Mouse (Mus musculus) liver, embryonic 15.5 days (tissue): Measurements from ENCODE around the gene Chsy1. TPM values are rescaled to one million over a fixed set of nuclear protein-coding genes. Genes with fewer than 3 reads are reported as not detected.

Experiments used
- ATAC-seq: fragments of 200-750 bp; cut with Nextera tagmentation; 2 replicates; pipeline ENCODE4 v1.8.0; 2017; ENCODE audit warnings: moderate number of reproducible peaks, mild to moderate bottlenecking, moderate library complexity; ENCODE audit not compliant: insufficient read depth
- H3K27ac ChIP-seq: fragments of 300-500 bp; sonication (generic); replicated peaks from 2 replicates; pipeline ENCODE4 v1.5.1; 2015; ENCODE audit warnings: mild to moderate bottlenecking, inconsistent platforms
- H3K27me3 ChIP-seq: fragments of 300-500 bp; sonication (generic); 2 replicates; pipeline ENCODE4 v1.6.1; 2015; ENCODE audit warnings: mild to moderate bottlenecking, inconsistent platforms
- H3K36me3 ChIP-seq: fragments of 300-500 bp; sonication (generic); replicated peaks from 2 replicates; pipeline ENCODE4 v1.6.1; 2015; ENCODE audit warnings: moderate library complexity, mild to moderate bottlenecking, inconsistent platforms
- H3K4me1 ChIP-seq: fragments of 300-500 bp; sonication (generic); replicated peaks from 2 replicates; pipeline ENCODE4 v1.6.1; 2015; ENCODE audit warnings: inconsistent platforms
- H3K4me2 ChIP-seq: fragments of 300-500 bp; sonication (generic); 2 replicates; pipeline ENCODE4 v1.6.1; 2015; ENCODE audit warnings: moderate library complexity, mild to moderate bottlenecking, inconsistent platforms
- H3K4me3 ChIP-seq: fragments of 300-500 bp; sonication (generic); replicated peaks from 2 replicates; pipeline ENCODE4 v1.5.1; 2015; ENCODE audit warnings: mild to moderate bottlenecking, inconsistent platforms
- H3K9ac ChIP-seq: fragments of 300-500 bp; sonication (generic); 2 replicates; pipeline ENCODE4 v1.6.1; 2015; ENCODE audit warnings: moderate library complexity, mild to moderate bottlenecking, inconsistent platforms
- H3K9me3 ChIP-seq: fragments of 300-500 bp; sonication (generic); replicated peaks from 2 replicates; pipeline ENCODE4 v1.6.1; 2016; ENCODE audit warnings: inconsistent platforms
- WGBS: fragments of 180-500 bp; shearing (Covaris S2); methylation state at CpG from one replicate; pipeline ENCODE4 v1.1.7; 2015; ENCODE audit warnings: mixed read lengths; ENCODE audit not compliant: insufficient replicate concordance; 5-methylcytosine and 5-hydroxymethylcytosine counted together
- polyA plus RNA-seq: library from polyadenylated mRNA; unstranded; fragments of >200 nt; fragmentation: Nextera tagmentation; extraction: Ambion mirVana; gene quantifications from 2 replicates; pipeline ENCODE4 v1.2.1, GENCODE M21; 2015

Gene Chsy1
- polyA plus RNA-seq, 1 experiment from 2014 or later = 6.3 TPM

DNA sequence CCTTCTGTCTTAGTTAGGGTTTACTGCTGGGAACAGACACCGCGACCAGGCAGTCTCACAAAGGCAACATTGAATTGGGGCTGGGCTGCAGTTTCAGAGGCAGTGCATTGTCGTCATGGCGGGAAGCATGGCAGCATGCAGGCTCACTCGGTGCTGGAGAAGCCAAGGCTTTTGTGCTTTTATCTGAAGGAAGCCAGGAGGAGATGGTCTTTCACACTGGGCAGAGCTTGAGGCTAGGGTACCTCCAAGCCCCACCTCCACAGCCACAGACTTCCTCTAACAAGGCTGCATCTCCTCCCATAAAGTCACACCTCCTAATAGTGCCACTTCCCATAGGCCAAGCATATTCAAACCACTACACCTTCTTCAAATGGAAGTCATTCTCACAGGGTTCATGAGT, 50.6 kb downstream of the Chsy1 start:
- H3K27me3 ChIP-seq = no peaks in the 10 kb centered on the region
- no peak overlapping the region for H3K4me3 ChIP-seq
- H3K4me2 ChIP-seq = no peak overlapping the region
- H3K9ac ChIP-seq = no peak overlapping the region
- H3K27ac ChIP-seq = no peak overlapping the region
- WGBS = 55% methylated on average over 5 of the region's 5 CpGs
- peaks cover 14% of the 10 kb centered on the region; the same call in 1 of the 2 replicates for H3K36me3 ChIP-seq
- no peak for ATAC-seq
- no peaks in the 10 kb centered on the region for H3K9me3 ChIP-seq
- H3K4me1 ChIP-seq = peaks cover 31% of the 10 kb centered on the region

DNA sequence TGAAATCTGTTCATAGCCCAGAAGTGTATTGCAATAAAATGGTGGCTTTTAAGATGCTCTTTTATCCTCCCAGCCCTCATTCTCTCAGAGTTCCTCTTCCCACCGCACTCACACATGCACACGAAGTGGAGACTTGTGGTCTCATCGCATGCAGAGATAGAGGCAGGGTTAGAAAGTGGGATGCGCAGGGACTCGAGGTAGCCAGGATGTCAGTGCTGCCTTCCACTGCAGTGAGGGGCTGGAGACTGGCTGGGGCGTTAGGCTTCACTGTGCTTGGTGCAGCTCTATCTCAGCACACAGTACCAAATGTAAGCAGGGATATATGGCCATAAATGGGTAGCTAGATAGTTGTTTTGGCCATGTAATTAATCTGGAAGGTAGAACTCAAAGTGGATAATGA, 52.5 kb downstream of the Chsy1 start:
- no peak overlapping the region for H3K4me3 ChIP-seq
- H3K4me2 ChIP-seq = no peak overlapping the region
- H3K9me3 ChIP-seq = no peaks in the 10 kb centered on the region
- 64% methylated on average over 6 of the region's 6 CpGs for WGBS
- no peak for ATAC-seq
- H3K9ac ChIP-seq = no peak overlapping the region
- H3K4me1 ChIP-seq = peaks cover 17% of the 10 kb centered on the region
- peaks cover 7% of the 10 kb centered on the region; the same call in 1 of the 2 replicates for H3K36me3 ChIP-seq
- H3K27me3 ChIP-seq = no peaks in the 10 kb centered on the region
- no peak overlapping the region for H3K27ac ChIP-seq

DNA sequence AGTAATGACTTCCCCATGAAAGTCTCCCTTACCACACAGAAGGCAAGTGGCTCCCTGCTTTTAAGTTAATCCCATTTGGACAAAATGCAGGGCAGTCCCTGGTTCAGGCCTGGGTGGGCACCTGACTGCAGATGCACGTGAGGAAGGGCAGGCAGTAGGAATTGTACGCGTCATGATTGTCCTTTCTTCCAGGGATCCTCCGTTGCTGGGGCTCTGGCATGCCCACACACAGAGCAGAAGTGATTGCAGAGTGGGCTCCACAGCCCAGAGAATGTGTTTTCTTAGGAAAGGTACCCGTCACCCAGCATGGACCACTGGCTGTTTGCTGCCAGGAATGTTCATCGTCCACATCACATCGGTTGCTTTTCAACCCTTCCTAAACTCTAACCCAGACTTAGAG, 53.2 kb downstream of the Chsy1 start:
- H3K27ac ChIP-seq = no peak overlapping the region
- H3K36me3 ChIP-seq = peaks cover 7% of the 10 kb centered on the region; the same call in 1 of the 2 replicates
- no peak for ATAC-seq
- peaks cover 14% of the 10 kb centered on the region for H3K4me1 ChIP-seq
- no peaks in the 10 kb centered on the region for H3K9me3 ChIP-seq
- H3K4me3 ChIP-seq = no peak overlapping the region
- H3K4me2 ChIP-seq = no peak overlapping the region
- H3K9ac ChIP-seq = no peak overlapping the region
- WGBS = 91% methylated on average over 7 of the region's 7 CpGs
- no peaks in the 10 kb centered on the region for H3K27me3 ChIP-seq

- no peak overlapping the region for H3K4me3 ChIP-seq
- peaks cover 5% of the 10 kb centered on the region; the same call in 1 of the 2 replicates for H3K36me3 ChIP-seq
- H3K9me3 ChIP-seq = no peaks in the 10 kb centered on the region
- no peak for ATAC-seq
- no peaks in the 10 kb centered on the region for H3K27me3 ChIP-seq
- no peak overlapping the region for H3K4me2 ChIP-seq
- no peak overlapping the region for H3K9ac ChIP-seq
- no peak overlapping the region for H3K27ac ChIP-seq
- WGBS = 90% methylated on average over 1 of the region's 1 CpGs
- peaks cover 12% of the 10 kb centered on the region for H3K4me1 ChIP-seq
Measured at GRCm38 (mm10) chr7:66162981-66163380, 53.7 kb downstream of the Chsy1 start.

DNA sequence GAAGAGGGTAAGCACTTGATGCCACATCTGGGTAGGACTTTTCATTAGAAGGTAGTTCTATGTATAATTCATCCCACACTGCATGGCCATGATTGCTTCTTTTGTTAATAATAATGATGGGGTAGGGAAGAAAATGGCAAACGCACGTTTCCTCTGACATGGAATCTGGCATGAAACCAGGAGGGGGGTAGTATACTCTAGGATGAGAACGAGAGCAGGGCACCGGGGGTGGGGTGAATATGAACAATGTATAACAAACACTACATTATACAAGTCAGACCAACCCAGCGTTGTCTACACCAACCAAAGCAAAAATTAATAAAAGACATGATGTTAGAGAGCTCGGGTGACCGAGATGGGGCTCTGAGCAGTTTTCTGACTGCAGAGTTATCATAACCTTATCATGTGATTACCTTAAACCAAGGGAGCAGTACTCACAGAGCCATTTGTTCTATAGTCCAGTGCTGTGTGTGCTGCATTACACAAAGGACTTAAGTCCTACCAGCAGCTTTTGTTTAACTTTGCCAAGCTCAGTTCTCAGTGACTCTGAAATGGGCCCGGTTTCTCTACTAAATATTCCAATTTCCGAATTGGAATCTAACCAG, 55.2 kb downstream of the Chsy1 start:
- Histone ChIP-seq H3K4me3 (no peak overlapping the region), H3K36me3 (peaks cover 3% of the 10 kb centered on the region; the same call in 1 of the 2 replicates), H3K9me3 (no peaks in the 10 kb centered on the region), H3K27me3 (no peaks in the 10 kb centered on the region), H3K4me2 (no peak overlapping the region), H3K27ac (no peak overlapping the region), H3K9ac (no peak overlapping the region), H3K4me1 (peaks cover 10% of the 10 kb centered on the region)
- no peak for ATAC-seq
- 77% methylated on average over 9 of the region's 9 CpGs for WGBS

GRCm38 (mm10) chr7:66165036-66165798, 55.9 kb downstream of the Chsy1 start:
- Histone ChIP-seq H3K27me3 (no peaks in the 10 kb centered on the region), H3K4me3 (no peak overlapping the region), H3K9me3 (no peaks in the 10 kb centered on the region), H3K36me3 (peaks cover 6% of the 10 kb centered on the region; the same call in 1 of the 2 replicates), H3K27ac (no peak overlapping the region), H3K9ac (no peak overlapping the region), H3K4me2 (no peak overlapping the region), H3K4me1 (peaks cover 5% of the 10 kb centered on the region)
- ATAC-seq = no peak
- WGBS = 88% methylated on average over 5 of the region's 5 CpGs

DNA sequence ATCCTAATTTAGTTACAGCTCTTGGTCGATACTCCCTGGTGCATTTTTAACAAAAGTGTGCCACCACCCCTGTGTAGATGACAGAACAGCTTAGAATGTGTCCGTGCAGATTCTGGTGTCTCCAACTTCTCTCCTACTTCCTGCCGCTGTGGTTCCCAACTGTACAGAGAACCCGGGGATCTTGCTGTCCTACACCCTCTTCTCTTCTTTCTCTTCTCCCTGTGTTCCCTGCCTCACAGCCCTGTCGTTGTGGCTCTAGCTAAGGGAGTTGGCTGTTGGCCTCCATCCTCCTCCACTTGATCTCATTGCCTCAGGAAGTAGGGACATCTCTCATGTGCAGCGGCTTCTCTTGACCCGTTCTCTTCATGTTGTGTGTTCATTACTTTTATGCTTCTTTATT, 59.6 kb downstream of the Chsy1 start:
- Histone ChIP-seq H3K4me1 (no peaks in the 10 kb centered on the region; the same call in 1 of the 2 replicates), H3K9me3 (no peaks in the 10 kb centered on the region), H3K4me2 (no peak overlapping the region), H3K9ac (no peak overlapping the region), H3K4me3 (no peak overlapping the region), H3K27me3 (no peaks in the 10 kb centered on the region), H3K27ac (no peak overlapping the region), H3K36me3 (peaks cover 37% of the 10 kb centered on the region)
- WGBS = 74% methylated on average over 7 of the region's 7 CpGs
- no peak for ATAC-seq

DNA sequence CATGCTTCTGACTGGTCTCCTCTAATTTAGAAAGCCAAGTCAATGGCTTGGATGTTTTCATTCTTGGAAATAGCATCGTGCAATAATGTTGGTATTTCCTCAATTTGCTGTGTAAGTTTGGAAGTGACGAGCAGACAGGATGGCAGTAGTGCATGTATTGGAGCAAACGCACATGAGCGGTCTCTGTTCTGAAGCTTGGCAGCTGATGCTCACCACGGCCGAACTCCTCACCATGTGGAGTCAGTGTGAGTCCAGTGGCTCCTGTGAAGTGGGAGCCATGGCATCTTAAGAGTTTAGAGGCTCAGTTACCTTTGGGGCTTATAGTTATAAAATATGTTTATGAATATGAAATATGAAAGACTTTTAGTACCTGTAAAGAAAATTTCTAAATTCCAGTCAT, 60.2 kb downstream of the Chsy1 start:
- Histone ChIP-seq H3K27me3 (no peaks in the 10 kb centered on the region), H3K9me3 (no peaks in the 10 kb centered on the region), H3K27ac (no peak overlapping the region), H3K4me3 (no peak overlapping the region), H3K4me1 (no peaks in the 10 kb centered on the region; the same call in 1 of the 2 replicates), H3K9ac (no peak overlapping the region), H3K4me2 (no peak overlapping the region), H3K36me3 (peaks cover 43% of the 10 kb centered on the region)
- 78% methylated on average over 6 of the region's 6 CpGs for WGBS
- ATAC-seq = no peak

DNA sequence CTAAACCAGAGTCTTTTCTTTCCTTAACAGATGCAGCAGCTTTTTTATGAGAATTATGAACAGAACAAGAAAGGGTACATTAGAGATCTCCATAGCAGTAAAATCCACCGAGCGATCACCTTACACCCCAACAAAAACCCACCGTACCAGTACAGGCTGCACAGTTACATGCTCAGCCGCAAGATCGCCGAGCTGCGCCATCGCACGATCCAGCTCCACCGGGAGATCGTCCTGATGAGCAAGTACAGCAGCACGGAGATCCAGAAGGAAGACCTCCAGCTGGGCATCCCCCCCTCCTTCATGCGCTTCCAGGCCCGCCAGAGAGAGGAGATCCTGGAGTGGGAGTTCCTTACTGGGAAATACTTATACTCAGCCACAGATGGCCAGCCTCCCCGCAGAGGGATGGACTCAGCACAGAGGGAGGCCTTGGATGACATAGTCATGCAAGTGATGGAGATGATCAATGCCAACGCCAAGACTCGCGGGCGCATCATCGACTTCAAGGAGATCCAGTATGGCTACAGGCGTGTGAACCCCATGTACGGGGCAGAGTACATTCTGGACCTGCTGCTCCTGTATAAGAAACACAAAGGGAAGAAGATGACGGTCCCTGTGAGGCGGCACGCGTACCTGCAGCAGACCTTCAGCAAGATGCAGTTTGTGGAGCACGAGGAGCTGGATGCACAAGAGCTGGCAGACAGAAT, 61.6 kb downstream of the Chsy1 start:
- peaks cover 7% of the 10 kb centered on the region for H3K4me1 ChIP-seq
- H3K27me3 ChIP-seq = no peaks in the 10 kb centered on the region
- no peak for ATAC-seq
- no peak overlapping the region for H3K4me3 ChIP-seq
- no peak overlapping the region for H3K4me2 ChIP-seq
- H3K9me3 ChIP-seq = no peaks in the 10 kb centered on the region
- H3K9ac ChIP-seq = no peak overlapping the region
- no peak overlapping the region for H3K27ac ChIP-seq
- WGBS = 90% methylated on average over 27 of the region's 27 CpGs
- H3K36me3 ChIP-seq = peaks cover 56% of the 10 kb centered on the region

DNA sequence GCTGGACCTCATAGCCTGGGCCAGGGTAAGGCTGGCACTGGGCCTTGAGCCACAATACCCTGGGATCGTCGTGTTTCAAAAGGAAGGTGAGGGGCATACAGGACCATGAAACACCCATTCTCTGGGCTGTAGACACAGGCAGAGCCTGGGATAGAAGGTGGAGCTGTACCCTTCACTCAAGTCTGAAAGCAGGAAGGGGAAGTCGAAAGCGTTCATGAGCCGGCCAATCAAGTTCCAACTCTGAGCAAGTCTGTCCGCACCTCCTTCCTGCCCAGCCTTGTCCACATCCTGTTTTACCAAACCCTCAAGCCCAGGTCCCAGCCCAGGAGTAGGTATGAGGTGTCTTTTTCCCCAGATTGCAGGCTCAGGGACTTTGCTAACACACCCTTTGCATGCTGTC, 66.4 kb downstream of the Chsy1 start:
- no peaks in the 10 kb centered on the region for H3K9me3 ChIP-seq
- 40% methylated on average over 6 of the region's 6 CpGs for WGBS
- peaks cover 49% of the 10 kb centered on the region for H3K36me3 ChIP-seq
- H3K4me2 ChIP-seq = 0 out of 2 replicates have a peak overlapping the region, but pooled peaks have one; percentile 4
- H3K27me3 ChIP-seq = 0 out of 2 replicates have a peak, but pooled peaks cover 4% of the 10 kb centered on the region
- H3K4me1 ChIP-seq = peaks cover 33% of the 10 kb centered on the region
- no peak overlapping the region for H3K4me3 ChIP-seq
- ATAC-seq = 0 out of 2 replicates have a peak, but pooled peaks have one; percentile 25
- H3K9ac ChIP-seq = no peak overlapping the region
- peak overlapping the region; percentile 26; the same call in 1 of the 2 replicates for H3K27ac ChIP-seq

DNA sequence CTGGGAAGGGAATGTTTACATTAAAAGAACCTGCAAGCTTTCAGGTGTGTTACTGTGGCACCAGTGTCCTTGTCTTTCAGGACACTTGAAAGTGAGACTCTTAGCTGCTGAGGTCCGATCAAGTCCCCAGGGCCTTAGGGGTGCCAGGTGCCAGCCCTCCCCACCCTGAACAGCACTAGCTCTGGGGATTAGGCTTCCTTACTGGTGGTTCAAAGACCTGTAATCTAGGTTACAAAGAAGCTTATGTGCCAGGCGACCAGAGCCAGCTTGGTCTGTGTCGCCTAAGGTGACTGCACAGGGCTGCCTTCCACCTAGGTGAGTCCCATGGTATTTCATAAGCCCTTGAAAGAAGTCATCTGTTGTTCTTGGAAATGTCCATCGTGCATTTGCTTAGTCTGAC, 66.9 kb downstream of the Chsy1 start:
- Histone ChIP-seq H3K4me3 (no peak overlapping the region), H3K9ac (no peak overlapping the region), H3K4me2 (0 out of 2 replicates have a peak overlapping the region, but pooled peaks have one; percentile 4), H3K27me3 (0 out of 2 replicates have a peak, but pooled peaks cover 4% of the 10 kb centered on the region), H3K4me1 (peaks cover 33% of the 10 kb centered on the region), H3K9me3 (no peaks in the 10 kb centered on the region), H3K36me3 (peaks cover 44% of the 10 kb centered on the region), H3K27ac (peak overlapping the region; percentile 14; the same call in 1 of the 2 replicates)
- no peak for ATAC-seq
- 77% methylated on average over 4 of the region's 4 CpGs for WGBS
